Mouse (Mus musculus) 416B (cell line): ENCODE measurements around the gene Ocln.

Experiments
- DNase-seq: peaks from one replicate; pipeline ENCODE4 v3.0.0; 2011; ENCODE audit warnings: low read depth

Ocln gene

DNA sequence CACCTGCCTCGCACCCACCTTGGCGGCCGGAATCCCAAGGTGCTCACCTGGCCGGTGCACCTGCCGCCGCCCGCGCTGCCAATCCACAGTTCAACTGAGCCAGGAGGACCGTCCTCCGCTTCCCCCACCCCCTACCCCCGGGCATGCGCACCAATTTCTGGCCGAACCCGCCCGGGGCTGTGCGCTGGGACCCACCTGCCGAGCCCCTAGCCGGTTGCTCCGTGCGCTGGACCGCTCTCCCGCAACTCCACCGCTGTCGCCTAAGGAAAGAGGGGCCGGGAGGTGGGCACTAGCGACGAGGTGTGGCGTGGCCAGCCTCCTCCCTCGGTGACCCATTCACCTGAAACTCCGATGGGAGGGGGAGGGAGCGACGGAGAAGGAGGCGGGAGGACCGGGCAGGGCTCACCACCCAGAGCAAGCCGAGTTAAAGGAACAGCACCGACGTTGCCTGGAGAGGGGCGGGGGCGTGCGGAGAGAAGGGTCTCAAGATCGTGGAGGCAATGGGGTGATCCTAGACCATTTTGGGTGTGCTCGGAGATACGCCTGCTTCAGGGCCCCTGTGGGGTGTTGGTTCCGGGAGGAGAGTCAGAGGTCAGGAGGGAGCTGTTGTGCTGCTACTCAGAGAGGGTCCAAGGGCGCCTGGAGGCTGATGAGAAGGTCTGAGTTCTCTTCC is at the start of gene Ocln:
TSS of gene Ocln (minus strand) at position 350 of the 673 bp plus-strand sequence.
- peak; percentile 42 for DNase-seq

DNA sequence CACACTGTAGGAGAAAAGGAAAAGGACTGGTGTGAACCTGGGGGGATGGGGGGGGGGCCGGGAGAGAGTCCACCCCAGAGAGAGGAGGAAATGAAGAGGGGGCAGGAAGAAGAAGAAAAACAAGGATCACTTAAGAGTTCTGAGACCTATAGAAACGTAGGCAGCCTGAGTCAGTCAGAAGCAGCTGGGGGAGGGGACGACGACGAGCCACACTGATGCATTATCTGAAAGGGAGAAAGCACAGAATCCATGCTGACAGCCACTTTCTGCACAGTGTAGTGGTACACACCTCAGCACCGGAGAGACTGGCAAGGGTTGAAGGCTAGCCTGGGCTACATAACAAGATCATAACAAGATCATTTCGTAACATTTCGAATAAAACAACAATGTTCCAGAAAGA is 48.5 kb upstream of the Ocln start:
- DNase-seq, result no peak

DNA sequence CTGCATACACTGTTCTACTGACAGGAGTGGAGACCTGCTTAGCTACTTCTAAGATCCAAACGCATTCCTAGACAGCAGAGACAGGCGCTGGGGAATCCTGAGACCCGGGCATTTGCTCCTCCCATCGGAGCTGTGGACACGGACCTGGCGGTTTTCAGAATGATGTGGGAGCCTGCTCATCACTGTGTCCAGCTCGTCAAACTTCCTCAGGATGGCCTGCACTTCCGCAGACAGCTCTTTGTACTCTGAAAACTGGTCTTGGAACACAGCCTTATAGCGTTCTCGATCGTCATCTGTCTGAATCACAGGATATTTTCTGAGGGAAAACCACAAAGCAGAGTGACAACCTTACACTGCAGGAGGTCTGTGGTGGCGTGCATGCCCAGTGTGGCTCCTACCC is 47.8 kb upstream of the Ocln start:
- peak; percentile 21 for DNase-seq

- DNase-seq, result no peak
These were observed 44.8 kb upstream of the Ocln start for GRCm38 (mm10) chr13:100597284-100597683.

DNA sequence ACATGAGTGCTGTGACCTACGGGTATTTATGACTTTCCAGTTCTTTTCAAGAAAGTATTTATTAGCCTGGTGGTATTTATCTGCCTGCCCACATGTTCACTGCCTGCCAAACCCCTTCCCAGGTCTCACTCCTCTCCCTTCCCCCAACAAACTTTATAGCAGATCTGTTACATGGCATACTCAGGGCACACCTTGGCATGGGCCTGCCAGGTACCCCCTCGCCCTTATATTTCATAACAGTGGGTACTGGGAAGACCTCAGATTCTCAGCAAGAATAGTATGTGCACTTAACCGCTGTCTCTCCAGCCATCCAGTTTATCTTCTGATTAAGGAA is 43.0 kb upstream of the Ocln start:
- DNase-seq, result no peak

DNA sequence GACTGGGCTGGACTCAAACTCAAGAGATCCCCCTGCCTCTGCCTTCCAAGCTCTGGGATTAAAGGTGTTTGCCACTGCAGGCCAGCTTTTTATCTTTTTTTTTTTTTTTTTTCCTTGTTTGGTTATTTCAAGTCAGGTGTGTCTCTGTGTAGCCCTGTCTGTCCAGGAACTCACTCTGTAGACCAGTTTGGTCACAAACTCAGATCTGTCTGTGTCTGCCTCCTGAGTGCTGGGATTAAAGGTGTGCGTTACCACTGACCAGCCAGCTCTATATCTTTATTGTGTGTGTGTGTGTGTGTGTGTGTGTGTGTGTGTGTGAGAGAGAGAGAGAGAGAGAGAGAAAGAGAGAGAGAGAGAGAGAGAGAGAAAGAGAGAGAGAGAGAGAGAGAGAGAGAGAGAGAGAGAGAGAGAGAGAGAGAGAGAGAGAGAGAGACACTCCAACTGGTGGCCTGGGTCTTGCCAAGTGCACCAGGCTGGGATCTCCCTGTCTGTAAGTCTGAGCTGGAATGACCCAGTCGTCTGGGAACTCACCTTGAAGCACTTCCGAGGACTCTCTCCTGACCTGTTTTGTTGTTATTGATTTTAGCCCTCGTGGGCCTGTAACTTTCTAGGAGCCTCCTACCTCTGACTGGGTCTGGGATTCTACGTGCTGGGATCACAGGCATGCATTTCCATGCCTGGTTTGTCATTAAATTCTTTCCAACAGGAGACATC is 42.5 kb upstream of the Ocln start:
- no peak for DNase-seq

DNA sequence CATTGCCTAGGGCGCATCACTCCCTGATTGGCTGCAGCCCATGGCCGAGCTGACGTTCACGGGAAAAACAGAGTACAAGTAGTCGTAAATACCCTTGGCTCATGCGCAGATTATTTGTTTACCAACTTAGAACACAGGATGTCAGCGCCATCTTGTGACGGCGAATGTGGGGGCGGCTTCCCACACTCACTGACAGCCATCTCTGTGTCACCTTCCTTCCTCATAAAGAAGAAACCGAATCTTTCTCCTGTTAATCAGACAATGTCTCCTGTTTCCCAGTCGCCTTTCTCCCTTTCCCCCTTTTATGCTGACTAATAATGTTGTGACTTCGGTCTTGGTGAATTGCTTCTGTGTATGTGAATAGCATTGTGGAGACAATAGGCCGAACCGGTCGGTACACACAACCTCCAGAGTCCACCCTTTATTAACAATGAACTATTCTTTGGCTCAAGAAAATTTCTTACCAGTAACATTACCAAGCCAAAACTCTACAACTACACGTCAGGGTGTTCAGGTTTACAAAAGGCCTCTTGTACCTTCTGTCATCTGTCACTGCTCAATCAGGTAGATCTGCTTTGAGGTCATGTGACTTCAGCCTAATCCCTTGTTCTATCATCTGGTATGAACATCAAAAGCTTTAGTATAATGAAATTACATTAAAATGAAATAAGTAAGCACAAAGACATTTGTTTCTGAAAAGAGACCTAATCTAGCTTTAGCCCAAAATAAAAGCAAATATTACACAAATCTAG is 41.7 kb upstream of the Ocln start:
- DNase-seq, result peak; percentile 73

- no peak for DNase-seq
These were observed 36.1 kb upstream of the Ocln start for GRCm38 (mm10) chr13:100588646-100589045.

DNA sequence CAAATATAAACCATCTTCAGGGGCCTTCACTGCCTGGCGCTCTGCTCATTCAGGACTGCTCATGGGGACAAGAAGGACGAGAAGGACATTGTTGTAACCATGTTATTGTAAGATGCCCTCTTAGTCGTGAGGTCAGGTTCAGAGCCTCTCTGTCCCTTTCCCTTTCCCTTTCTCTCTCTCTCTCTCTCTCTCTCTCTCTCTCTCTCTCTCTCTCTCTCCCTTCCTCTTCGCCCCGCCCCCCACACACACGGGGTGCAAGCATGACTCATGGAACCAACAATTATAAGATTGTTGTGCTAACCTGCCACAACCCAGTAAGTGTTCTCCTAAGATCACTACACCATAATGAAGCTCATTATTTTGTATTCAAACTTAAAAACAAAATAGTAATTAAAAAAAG is 29.6 kb upstream of the Ocln start:
- DNase-seq, result peak; percentile 75

GRCm38 (mm10) chr13:100581701-100582100 is 29.2 kb upstream of the Ocln start:
- no peak for DNase-seq

DNA sequence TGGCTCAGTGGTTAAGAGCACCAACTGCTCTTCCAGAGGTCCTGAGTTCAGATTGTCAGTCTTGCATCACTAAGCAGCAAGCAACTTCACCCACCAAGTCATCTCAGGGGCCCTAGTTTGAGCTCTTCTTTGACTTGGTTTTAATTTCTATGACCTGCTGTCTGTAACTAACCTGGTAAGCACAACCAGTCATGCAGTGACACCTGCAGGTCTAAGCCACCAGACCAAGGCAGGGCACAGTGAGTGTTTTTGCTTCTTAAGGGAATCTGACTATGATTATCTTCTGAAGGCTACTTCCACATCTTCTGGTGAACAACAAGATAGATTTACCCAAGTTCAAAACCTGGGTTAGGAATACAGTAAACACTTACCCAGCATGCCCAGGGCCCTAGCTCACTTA is 27.4 kb upstream of the Ocln start:
- peak; percentile 55 for DNase-seq

GRCm38 (mm10) chr13:100579220-100579619 is 26.7 kb upstream of the Ocln start:
- DNase-seq, result no peak

GRCm38 (mm10) chr13:100575950-100576349 is 23.4 kb upstream of the Ocln start:
- peak; percentile 97 for DNase-seq

- peak; percentile 77 for DNase-seq
These were observed 18.2 kb upstream of the Ocln start for GRCm38 (mm10) chr13:100570713-100571112.

- DNase-seq, result no peak
These were observed 15.8 kb upstream of the Ocln start for GRCm38 (mm10) chr13:100568359-100568758.

GRCm38 (mm10) chr13:100559449-100559848 is 6.9 kb upstream of the Ocln start:
- no peak for DNase-seq

GRCm38 (mm10) chr13:100557011-100557410 is 4.5 kb upstream of the Ocln start:
- DNase-seq, result no peak

DNA sequence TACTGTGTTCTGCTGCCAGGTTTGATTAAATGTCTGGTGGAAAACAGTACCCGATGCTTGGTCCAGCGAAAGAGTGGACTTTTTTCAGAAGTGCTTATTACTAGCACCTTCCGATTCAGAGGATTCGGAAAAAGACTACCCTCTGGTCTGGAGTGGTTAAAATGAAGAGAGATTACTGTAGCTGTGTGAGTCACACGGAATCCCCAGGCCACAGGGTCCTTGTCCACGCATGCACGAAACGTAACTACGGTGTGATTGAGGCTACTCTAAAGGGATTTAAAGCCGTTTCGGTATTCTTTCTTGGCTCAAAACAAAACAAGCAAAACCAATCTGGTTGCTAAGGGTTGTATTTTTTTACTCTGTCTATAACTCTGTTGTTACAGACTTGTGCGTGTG is 522 bp upstream of the Ocln start:
- DNase-seq, result peak; percentile 49

- no peak for DNase-seq
These were observed 529 bp downstream of the Ocln start for GRCm38 (mm10) chr13:100552009-100552368.

DNA sequence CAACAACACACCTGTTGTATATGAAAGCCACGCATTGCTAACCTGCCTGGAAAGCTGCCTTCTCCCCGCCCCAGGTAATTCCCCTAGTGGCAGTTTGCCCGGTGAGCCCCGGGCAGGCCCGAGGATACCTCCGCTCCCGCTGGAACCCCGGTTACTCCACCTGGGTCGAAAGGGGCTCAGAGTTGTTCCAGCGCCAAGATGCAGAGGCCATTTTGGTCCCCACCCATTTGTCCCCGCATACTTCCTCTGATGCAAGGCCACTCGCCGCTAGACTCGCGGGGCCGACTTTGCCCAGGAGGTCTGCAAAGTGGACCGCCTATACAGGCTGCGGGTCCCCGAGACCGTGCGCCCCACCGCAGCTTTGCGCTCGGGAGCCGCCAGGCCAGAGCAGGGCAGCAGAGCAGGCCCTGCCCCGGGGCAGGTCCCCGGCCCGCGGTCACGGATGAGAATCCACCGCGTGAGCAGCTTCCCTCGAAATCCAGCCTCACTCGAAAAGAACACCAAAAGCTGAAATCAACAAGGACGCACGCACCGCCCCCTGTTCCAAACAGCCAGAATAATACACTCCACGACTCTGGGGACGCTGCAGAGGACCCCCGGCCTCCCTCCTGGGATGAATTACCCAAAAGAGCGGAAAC is 1.0 kb downstream of the Ocln start:
- peak; percentile 16 for DNase-seq

DNA sequence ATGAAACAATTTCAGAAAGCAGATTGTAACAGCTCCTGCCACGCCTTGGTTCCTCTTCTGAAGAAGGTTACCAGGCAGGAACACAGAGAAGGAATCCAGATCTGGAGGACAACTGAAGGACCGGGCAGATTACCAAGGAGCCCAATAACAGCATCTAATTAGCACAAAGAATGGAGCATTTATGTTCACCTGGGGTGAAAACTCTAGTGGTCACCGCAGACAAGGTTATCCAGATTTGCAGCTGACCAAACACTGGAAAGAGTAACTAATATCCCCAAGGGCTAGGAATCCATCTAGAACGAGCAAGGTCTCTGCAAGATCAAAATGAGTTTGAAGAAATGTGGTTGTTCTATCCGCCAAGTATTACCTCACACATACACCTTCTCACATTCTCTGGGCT is 5.2 kb downstream of the Ocln start:
- DNase-seq, result no peak

GRCm38 (mm10) chr13:100545510-100545909 is 7.0 kb downstream of the Ocln start:
- DNase-seq, result peak; percentile 81

DNA sequence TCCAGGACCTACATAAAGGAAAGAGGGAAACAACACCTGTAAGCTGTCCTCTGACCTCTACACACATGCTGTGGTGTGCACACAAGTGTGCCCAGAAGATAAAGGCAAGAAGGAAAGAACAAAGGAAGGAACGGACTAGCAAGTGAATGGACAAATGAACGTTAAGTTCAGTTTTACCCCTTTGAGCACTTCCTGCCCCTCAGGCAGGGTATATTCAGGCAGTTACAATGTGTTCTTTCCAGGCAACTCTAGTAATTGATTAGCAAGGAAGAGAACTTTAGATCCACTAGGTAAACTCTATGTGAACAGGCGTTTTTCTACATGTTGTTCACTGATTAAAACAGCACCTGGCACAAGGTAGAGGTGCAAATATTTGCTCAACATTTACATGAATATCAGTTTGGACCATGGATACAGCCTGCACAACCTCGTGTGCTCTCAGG is 8.3 kb downstream of the Ocln start:
- DNase-seq, result no peak
